Mouse (Mus musculus): ENCODE data around the gene Olfr1495.
"Not testable (repeated sequence)": the region's sequence is repeated elsewhere in the genome, so short reads cannot be mapped to it uniquely, and the experiment has no call there.

Gene Olfr1495

DNA sequence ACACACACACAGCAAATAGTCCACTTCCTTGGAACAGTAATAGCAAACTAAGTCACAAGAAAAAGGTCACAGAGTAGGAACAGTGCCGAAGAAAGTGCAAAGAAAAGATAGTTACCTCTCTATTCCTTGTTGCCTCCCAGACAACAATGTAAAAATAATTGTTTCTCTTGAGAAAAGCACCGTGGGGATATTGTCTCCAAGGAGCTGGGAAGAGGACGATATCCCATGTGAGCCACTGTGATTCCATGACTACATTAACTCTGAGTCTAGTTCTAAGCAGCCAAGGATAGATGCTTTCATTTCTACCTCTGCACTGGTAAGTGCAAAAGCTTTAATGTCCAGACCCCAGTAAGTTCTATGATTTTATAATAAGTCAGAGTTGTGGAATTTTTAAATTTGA is at the start of gene Olfr1495:
Gene Olfr1495, plus strand, starts transcription at position 301 of the 400 bp plus-strand sequence.
- ChIA-PET POLR2A (no interaction called here), CTCF (no interaction called here)

- ChIA-PET POLR2A (no interaction called here), CTCF (no interaction called here)
Measured at GRCm38 (mm10) chr19:13722978-13723377, 41.4 kb upstream of the Olfr1495 start, which contains the start of gene Olfr1493-ps1. Olfr1493-ps1 (plus strand) TSS chr19:13723278.

DNA sequence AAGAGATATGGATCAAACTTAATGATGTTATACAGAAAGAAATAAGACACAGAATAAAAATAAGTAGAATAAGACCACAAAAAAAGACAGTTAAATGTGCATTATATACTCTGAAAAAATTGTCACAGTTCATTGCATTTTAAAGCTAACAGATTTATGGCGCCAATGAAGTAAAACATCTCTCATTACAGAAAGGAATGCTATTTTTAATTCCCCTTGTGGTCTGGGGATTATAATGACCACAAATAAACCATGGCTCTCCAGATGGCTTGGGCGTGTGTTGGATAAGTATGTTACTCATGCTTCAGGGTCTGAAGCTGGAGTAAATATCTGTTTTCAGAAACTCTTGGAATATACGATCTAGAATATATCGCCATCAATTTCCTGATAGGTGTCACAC is 25.0 kb upstream of the Olfr1495 start, which contains the start of gene Olfr1494:
Gene Olfr1494, plus strand, starts transcription at position 301 of the 400 bp plus-strand sequence.
- POLR2A ChIA-PET = no interaction called here
- CTCF ChIA-PET = no interaction called here

- POLR2A ChIA-PET = no interaction called here
- CTCF ChIA-PET = no interaction called here
Measured at GRCm38 (mm10) chr19:13749366-13749765, 15.0 kb upstream of the Olfr1495 start.

GRCm38 (mm10) chr19:13768565-13769276 is 4.3 kb downstream of the Olfr1495 start:
- ChIA-PET POLR2A (no interaction called here), CTCF (interaction anchor here in 1 of 4 experiments (0.9 kb wide), 1 partner anchor 50 kb away, joined by 3 read pairs; the partner anchor contains the start of gene Olfr1499)

- POLR2A ChIA-PET = no interaction called here
Measured at GRCm38 (mm10) chr19:13777578-13777977, 13.2 kb downstream of the Olfr1495 start, which contains the start of gene Olfr1496. Olfr1496 (plus strand) TSS chr19:13777878.

DNA sequence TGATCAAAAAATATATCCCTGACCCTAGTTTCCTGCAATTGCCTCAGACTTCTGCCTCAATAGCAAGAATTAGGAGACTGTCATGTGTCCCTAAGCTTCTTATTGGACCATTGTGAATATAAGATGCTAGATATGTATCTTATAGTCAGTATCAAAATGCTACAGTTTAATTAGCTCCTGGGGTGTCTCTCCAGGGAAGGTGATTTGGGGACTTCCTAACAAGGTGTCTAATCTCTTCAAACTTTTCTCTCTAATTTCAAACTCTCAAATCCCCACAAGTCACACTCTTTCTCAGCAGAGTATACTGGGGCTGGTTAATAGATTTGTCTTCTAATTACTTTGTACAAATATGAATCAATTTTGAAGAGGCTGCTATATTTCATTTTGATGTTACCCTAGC is 33.7 kb downstream of the Olfr1495 start, which contains the start of gene Olfr1497:
Gene Olfr1497, minus strand, starts transcription at position 101 of the 400 bp plus-strand sequence.
- CTCF ChIA-PET = no interaction called here
- POLR2A ChIA-PET = no interaction called here

More at GRCm38 (mm10) chr19:13777578-13777977, 13.2 kb downstream of the Olfr1495 start, which contains the start of gene Olfr1496:
- CTCF ChIA-PET = no interaction called here

DNA sequence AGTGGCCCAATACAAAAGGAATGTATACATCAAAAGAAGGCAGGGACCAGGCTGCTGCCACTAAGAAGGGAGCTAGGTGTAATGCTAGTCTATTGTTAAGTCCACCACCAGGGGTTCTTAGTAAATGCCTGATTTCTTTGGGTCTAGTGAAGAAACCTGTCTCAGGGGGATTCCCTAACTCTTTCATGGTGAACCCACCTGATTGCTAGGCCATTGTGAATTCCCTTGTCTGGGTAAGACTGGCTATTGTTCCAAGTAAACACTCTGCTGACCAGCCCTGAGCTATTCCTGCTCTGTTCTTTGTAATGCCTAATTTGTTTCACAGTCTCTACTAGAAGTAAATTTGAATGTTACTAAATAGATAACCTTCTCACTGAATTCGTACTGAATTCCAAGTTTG is 41.1 kb downstream of the Olfr1495 start:
- POLR2A ChIA-PET, CTCF ChIA-PET: not testable (repeated sequence)

DNA sequence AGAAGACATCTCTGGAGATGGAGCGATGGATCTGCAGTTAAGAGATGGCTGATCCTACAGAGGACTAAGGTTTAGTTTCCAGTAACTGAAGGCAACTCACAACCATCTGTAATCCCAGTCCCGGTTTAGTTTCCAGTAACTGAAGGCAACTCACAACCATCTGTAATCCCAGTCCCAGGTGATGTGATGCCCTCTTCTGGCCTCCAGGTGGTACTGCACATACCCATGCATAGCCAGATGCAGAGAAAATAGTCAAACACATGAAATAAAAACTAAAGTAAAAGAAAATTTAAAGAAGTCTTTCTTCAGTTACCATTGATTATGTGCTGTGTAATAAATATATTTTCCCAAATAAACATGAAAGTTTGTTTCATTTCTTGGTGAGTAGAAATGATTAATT is 48.4 kb downstream of the Olfr1495 start:
- CTCF ChIA-PET = no interaction called here

GRCm38 (mm10) chr19:13818827-13819226 is 54.4 kb downstream of the Olfr1495 start:
- CTCF ChIA-PET = interaction anchor here in 2 of 4 experiments (0.5 to 1.4 kb wide), 4 partner anchors 27 to 826 kb away, joined by 3 to 6 read pairs (median 3); no protein-coding TSS in a partner anchor
- POLR2A ChIA-PET = no interaction called here

More for the DNA sequence above, 48.4 kb downstream of the Olfr1495 start:
- POLR2A ChIA-PET = no interaction called here

- ChIA-PET POLR2A (no interaction called here), CTCF (interaction anchor here in 1 of 4 experiments (0.7 to 1.4 kb wide), 2 partner anchors 50 to 75 kb away, joined by 3 read pairs; no protein-coding TSS in a partner anchor)
Measured at GRCm38 (mm10) chr19:13819347-13819746, 54.9 kb downstream of the Olfr1495 start, which contains the start of gene Olfr1499. Olfr1499 (minus strand) TSS chr19:13819447.

All from embryonic stem cell, embryonic (primary cell).